ENCODE assay signal across 13 mouse cellular contexts in genomic region chr3:53502428-53502827, GRCm38 (mm10). TPM values are rescaled to one million over a fixed set of nuclear protein-coding genes. Genes with fewer than 3 reads are reported as not detected.
DNase-seq lines count a peak whose midpoint lies in the region; ATAC-seq lines count a peak whose summit lies in the region.
"Had no signal": no experiment of that assay in that cellular context is flagged by ENCODE, and none has a peak within 500 bp of the region (broad histone marks: within the 10 kb centered on the region; RNA-seq: fewer than 3 reads in every experiment).

No protein-coding gene starts in this region.

- no peak for DNase-seq in hindbrain, embryonic 11.5 days (ENCODE audit: low spot score)
- peak; percentile 70 for DNase-seq in midbrain, embryonic 14.5 days
- DNase-seq in midbrain, embryonic 10.5 days (ENCODE audit: low spot score) = no peak
- DNase-seq in adipocyte (ENCODE audit: low spot score) = peak; percentile 16
- DNase-seq in splenic B cell, adult 2 months (ENCODE audit: low read depth, low spot score) = peak; percentile 55
- no peak for DNase-seq in thymus, postnatal 0 days (ENCODE audit: low spot score)
- DNase-seq: cerebellum, adult 18-20 months; kidney, postnatal 4 days had no signal

- H3K4me3 ChIP-seq in hindbrain, embryonic 15.5 days = no peak overlapping the region
- no peak overlapping the region for H3K4me3 ChIP-seq in hindbrain, embryonic 11.5 days (ENCODE audit: low read depth, low read length)
- no peak overlapping the region for H3K4me3 ChIP-seq in midbrain, embryonic 14.5 days (replicated peaks; ENCODE audit: low read depth, low read length)
- H3K4me3 ChIP-seq in midbrain, embryonic 10.5 days = no peak overlapping the region
- H3K4me3 ChIP-seq: heart, embryonic 10.5 days; liver, embryonic 15.5 days had no signal

- peak; percentile 30; the same call in 1 of the 2 replicates for ATAC-seq in hindbrain, embryonic 15.5 days (ENCODE audit: low FRiP score, low read depth)
- ATAC-seq in hindbrain, embryonic 11.5 days (ENCODE audit: low FRiP score) = no peak
- no peak for ATAC-seq in midbrain, embryonic 14.5 days (ENCODE audit: low FRiP score, low TSS enrichment)
- ATAC-seq in erythroblast, adult 5-6 weeks (replicated peaks; ENCODE audit: low FRiP score, poor library complexity, severe bottlenecking) = no peak

- H3K4me2 ChIP-seq in hindbrain, embryonic 15.5 days = no peak overlapping the region
- H3K4me2 ChIP-seq in hindbrain, embryonic 11.5 days (replicated peaks; ENCODE audit: low read depth, low read length) = no peak overlapping the region
- H3K4me2 ChIP-seq in midbrain, embryonic 14.5 days (ENCODE audit: low read length) = no peak overlapping the region
- H3K4me2 ChIP-seq: liver, embryonic 15.5 days had no signal

- 67% methylated on average over 6 of the region's 6 CpGs for WGBS in hindbrain, embryonic 15.5 days
- WGBS in hindbrain, embryonic 11.5 days = 75% methylated on average over 6 of the region's 6 CpGs
- 75% methylated on average over 6 of the region's 6 CpGs for WGBS in midbrain, embryonic 14.5 days
- 81% methylated on average over 6 of the region's 6 CpGs for WGBS in midbrain, embryonic 10.5 days

- H3K9ac ChIP-seq in hindbrain, embryonic 15.5 days = no peak overlapping the region
- no peak overlapping the region for H3K9ac ChIP-seq in hindbrain, embryonic 11.5 days (ENCODE audit: low read depth, low read length)
- no peak overlapping the region for H3K9ac ChIP-seq in midbrain, embryonic 14.5 days (replicated peaks; ENCODE audit: low read length)
- H3K9ac ChIP-seq: liver, embryonic 15.5 days had no signal

- H3K9me3 ChIP-seq in hindbrain, embryonic 15.5 days = no peaks in the 10 kb centered on the region
- H3K9me3 ChIP-seq in hindbrain, embryonic 11.5 days (ENCODE audit: control insufficient read depth, low read length) = no peaks in the 10 kb centered on the region
- H3K9me3 ChIP-seq in midbrain, embryonic 14.5 days (ENCODE audit: control insufficient read depth, low read length) = no peaks in the 10 kb centered on the region
- no peaks in the 10 kb centered on the region for H3K9me3 ChIP-seq in midbrain, embryonic 10.5 days (replicated peaks)
- H3K9me3 ChIP-seq: heart, embryonic 10.5 days; liver, embryonic 15.5 days had no signal

- H3K27me3 ChIP-seq in hindbrain, embryonic 15.5 days = no peaks in the 10 kb centered on the region
- H3K27me3 ChIP-seq in hindbrain, embryonic 11.5 days (ENCODE audit: control insufficient read depth, insufficient read depth, low read length) = no peaks in the 10 kb centered on the region
- H3K27me3 ChIP-seq in midbrain, embryonic 14.5 days (ENCODE audit: control insufficient read depth, insufficient read depth, low read length) = no peaks in the 10 kb centered on the region
- H3K27me3 ChIP-seq in midbrain, embryonic 10.5 days (ENCODE audit: low read depth, poor library complexity, severe bottlenecking) = no peaks in the 10 kb centered on the region
- no peaks in the 10 kb centered on the region for H3K27me3 ChIP-seq in splenic B cell, adult 2 months (ENCODE audit: control insufficient read depth, insufficient read depth, low read length, poor library complexity, severe bottlenecking)
- H3K27me3 ChIP-seq: liver, embryonic 15.5 days had no signal

- no peaks in the 10 kb centered on the region for H3K36me3 ChIP-seq in hindbrain, embryonic 15.5 days
- no peaks in the 10 kb centered on the region for H3K36me3 ChIP-seq in hindbrain, embryonic 11.5 days (ENCODE audit: control insufficient read depth, insufficient read depth, low read length)
- no peaks in the 10 kb centered on the region for H3K36me3 ChIP-seq in midbrain, embryonic 14.5 days (ENCODE audit: control insufficient read depth, insufficient read depth, low read length)
- H3K36me3 ChIP-seq in midbrain, embryonic 10.5 days = no peaks in the 10 kb centered on the region
- H3K36me3 ChIP-seq in splenic B cell, adult 2 months (ENCODE audit: control insufficient read depth, insufficient read depth, low read length, poor library complexity, severe bottlenecking) = no peaks in the 10 kb centered on the region
- H3K36me3 ChIP-seq: heart, embryonic 10.5 days; liver, embryonic 15.5 days had no signal

- H3K4me1 ChIP-seq in hindbrain, embryonic 15.5 days (replicated peaks) = no peaks in the 10 kb centered on the region
- no peaks in the 10 kb centered on the region for H3K4me1 ChIP-seq in hindbrain, embryonic 11.5 days (replicated peaks; ENCODE audit: control insufficient read depth, insufficient read depth, low read length)
- H3K4me1 ChIP-seq in midbrain, embryonic 14.5 days (ENCODE audit: control insufficient read depth, insufficient read depth, low read length) = no peaks in the 10 kb centered on the region
- no peaks in the 10 kb centered on the region for H3K4me1 ChIP-seq in midbrain, embryonic 10.5 days
- H3K4me1 ChIP-seq: heart, embryonic 10.5 days; liver, embryonic 15.5 days had no signal

- no peak overlapping the region for H3K27ac ChIP-seq in hindbrain, embryonic 15.5 days (replicated peaks)
- H3K27ac ChIP-seq in hindbrain, embryonic 11.5 days (ENCODE audit: low read depth, low read length) = no peak overlapping the region
- H3K27ac ChIP-seq in midbrain, embryonic 14.5 days (replicated peaks; ENCODE audit: low read depth, low read length) = no peak overlapping the region
- H3K27ac ChIP-seq in midbrain, embryonic 10.5 days (replicated peaks) = no peak overlapping the region
- H3K27ac ChIP-seq: heart, embryonic 10.5 days; liver, embryonic 15.5 days had no signal

RNA-seq across cellular contexts. Expression of gene Stoml3, which starts 14.0 kb away (rescaled TPM):
- polyA plus RNA-seq in hindbrain, embryonic 15.5 days (2015; fragmentation: Nextera tagmentation; extraction: Ambion mirVana) = 0.09 TPM in 1 of 2 replicates, not detected in the other
- not detected in 2 replicates for polyA plus RNA-seq in hindbrain, embryonic 11.5 days (2014; fragmentation: Nextera tagmentation; extraction: Ambion mirVana)
- not detected in 2 replicates for polyA plus RNA-seq in midbrain, embryonic 14.5 days (2014; fragmentation: Nextera tagmentation; extraction: Ambion mirVana)
- not detected in 2 replicates for polyA plus RNA-seq in midbrain, embryonic 10.5 days (2016; fragmentation: Nextera tagmentation; extraction: Ambion mirVana)
- not detected in 2 replicates for total RNA-seq in erythroblast, adult 5-6 weeks (2015; ENCODE audit: low replicate concordance)
- total RNA-seq in erythroblast, adult 5-6 weeks (2017; ENCODE audit: low replicate concordance) = not detected in 2 replicates
- polyA plus RNA-seq in thymus, postnatal 0 days (2015; fragmentation: Nextera tagmentation; extraction: Ambion mirVana) = not detected in 2 replicates
- polyA plus RNA-seq: heart, embryonic 10.5 days; liver, embryonic 15.5 days; spleen, adult 2 months had no signal

RNA-seq across cellular contexts. Expression of gene Proser1, which starts 39.0 kb away (rescaled TPM):
- 18.0 and 19.8 TPM in 2 replicates for polyA plus RNA-seq in hindbrain, embryonic 15.5 days (2015; fragmentation: Nextera tagmentation; extraction: Ambion mirVana)
- 25.5 and 30.2 TPM in 2 replicates for polyA plus RNA-seq in hindbrain, embryonic 11.5 days (2014; fragmentation: Nextera tagmentation; extraction: Ambion mirVana)
- polyA plus RNA-seq in midbrain, embryonic 14.5 days (2014; fragmentation: Nextera tagmentation; extraction: Ambion mirVana) = 20.9 and 21.8 TPM in 2 replicates
- polyA plus RNA-seq in midbrain, embryonic 10.5 days (2016; fragmentation: Nextera tagmentation; extraction: Ambion mirVana) = 22.1 and 23.0 TPM in 2 replicates
- 10.4 and 11.7 TPM in 2 replicates for total RNA-seq in erythroblast, adult 5-6 weeks (2015; ENCODE audit: low replicate concordance)
- 0.34 and 1.1 TPM in 2 replicates for total RNA-seq in erythroblast, adult 5-6 weeks (2017; ENCODE audit: low replicate concordance)
- 12.3 and 19.1 TPM in 2 replicates for polyA plus RNA-seq in thymus, postnatal 0 days (2015; fragmentation: Nextera tagmentation; extraction: Ambion mirVana)

RNA-seq across cellular contexts. Expression of gene Nhlrc3, which starts 39.3 kb away (rescaled TPM):
- 8.6 and 8.8 TPM in 2 replicates for polyA plus RNA-seq in hindbrain, embryonic 15.5 days (2015; fragmentation: Nextera tagmentation; extraction: Ambion mirVana)
- polyA plus RNA-seq in hindbrain, embryonic 11.5 days (2014; fragmentation: Nextera tagmentation; extraction: Ambion mirVana) = 8.2 and 9.6 TPM in 2 replicates
- polyA plus RNA-seq in midbrain, embryonic 14.5 days (2014; fragmentation: Nextera tagmentation; extraction: Ambion mirVana) = 7.9 and 10.0 TPM in 2 replicates
- polyA plus RNA-seq in midbrain, embryonic 10.5 days (2016; fragmentation: Nextera tagmentation; extraction: Ambion mirVana) = 11.4 and 12.0 TPM in 2 replicates
- total RNA-seq in erythroblast, adult 5-6 weeks (2015; ENCODE audit: low replicate concordance) = 0.96 and 3.6 TPM in 2 replicates
- total RNA-seq in erythroblast, adult 5-6 weeks (2017; ENCODE audit: low replicate concordance) = 3.4 and 5.0 TPM in 2 replicates
- 6.3 and 6.7 TPM in 2 replicates for polyA plus RNA-seq in thymus, postnatal 0 days (2015; fragmentation: Nextera tagmentation; extraction: Ambion mirVana)

Comparison
In these comparisons a context has a peak if more than half of its experiments do, and no peak if none do; other contexts are left out.
1. DNase-seq: peak in midbrain, embryonic 14.5 days (single experiment), adipocyte (single experiment) and splenic B cell, adult 2 months (single experiment); none in hindbrain, embryonic 11.5 days (single experiment), midbrain, embryonic 10.5 days (single experiment) and thymus, postnatal 0 days (single experiment).